In genomic region chr11:3126478-3127302, GRCm38 (mm10) we compare ENCODE assay signal across 8 mouse cellular contexts.
DNase-seq lines count a peak whose midpoint lies in the region; ATAC-seq lines count a peak whose summit lies in the region.
"Not testable (repeated sequence)": the region's sequence is repeated elsewhere in the genome, so short reads cannot be mapped to it uniquely, and the experiment has no call there.

No protein-coding gene starts in this region.

- H3K9ac ChIP-seq in forebrain, embryonic 15.5 days (replicated peaks); heart, embryonic 14.5 days (ENCODE audit: low read length): not testable (repeated sequence)

- not testable (repeated sequence) for H3K4me1 ChIP-seq in forebrain, embryonic 15.5 days; heart, embryonic 14.5 days (ENCODE audit: control insufficient read depth in 2 of 2, insufficient read depth in 2 of 2, low read length in 2 of 2)

- H3K4me3 ChIP-seq in forebrain, embryonic 15.5 days; heart, embryonic 14.5 days (ENCODE audit: control insufficient read depth in 1 of 2, insufficient read depth in 1 of 2, low read depth in 1 of 2, low read length in 2 of 2): not testable (repeated sequence)

- not testable (repeated sequence) for H3K27me3 ChIP-seq in forebrain, embryonic 15.5 days; heart, embryonic 14.5 days (ENCODE audit: control insufficient read depth, insufficient read depth, low read length)

- not testable (repeated sequence) for H3K4me2 ChIP-seq in forebrain, embryonic 15.5 days (replicated peaks); heart, embryonic 14.5 days (ENCODE audit: low read length)

- not testable (repeated sequence) for H3K36me3 ChIP-seq in forebrain, embryonic 15.5 days; heart, embryonic 14.5 days (ENCODE audit: control insufficient read depth, insufficient read depth, low read length)

- not testable (repeated sequence) for H3K27ac ChIP-seq in forebrain, embryonic 15.5 days (replicated peaks); heart, embryonic 14.5 days (replicated peaks in 1 of 2; ENCODE audit: control insufficient read depth in 1 of 2, insufficient read depth in 1 of 2, low read depth in 2 of 2, low read length in 2 of 2)

- 81% methylated on average over 6 of the region's 6 CpGs for WGBS in forebrain, embryonic 15.5 days
- WGBS in heart, embryonic 14.5 days, result 71% methylated on average over 6 of the region's 6 CpGs

- intact Hi-C loops in left cerebral cortex, postnatal 14 days (cut with DNase I), result not testable (repeated sequence)

- peak; percentile 27 for DNase-seq in brain, adult 2 months (ENCODE audit: low read depth, low spot score)
- DNase-seq in kidney, adult 9 months, result peak; percentile 91
- DNase-seq in left cerebral cortex, postnatal 14 days (ENCODE audit: low spot score in 2 of 2), result peak; percentile 92 to 100
- DNase-seq in lung, postnatal 36 days, result peak; percentile 81
- peak; percentile 95 to 96 for DNase-seq in right cerebral cortex, postnatal 10 days (ENCODE audit: low spot score in 2 of 2)
- DNase-seq in urinary bladder, postnatal 10 days (ENCODE audit: low spot score), result peak; percentile 100

- peaks cover 15% of the 10 kb centered on the region for H3K9me3 ChIP-seq in forebrain, embryonic 15.5 days
- not testable (repeated sequence) for H3K9me3 ChIP-seq in heart, embryonic 14.5 days (ENCODE audit: control insufficient read depth, low read length)

- ATAC-seq in forebrain, embryonic 15.5 days (replicated peaks), result peak; percentile 12
- peak; percentile 33 for ATAC-seq in heart, embryonic 14.5 days (ENCODE audit: insufficient number of reproducible peaks, insufficient read depth, low FRiP score, low read depth)

Comparison
In these comparisons a context has a peak if more than half of its experiments do, and no peak if none do; other contexts are left out.
1. DNase-seq: peak in every context shown above with its lines; median percentile 100 in urinary bladder, postnatal 10 days; 96 in left cerebral cortex, postnatal 14 days; 96 in right cerebral cortex, postnatal 10 days; 91 in kidney, adult 9 months; 81 in lung, postnatal 36 days; 27 in brain, adult 2 months.